Mouse (Mus musculus): ENCODE measurements at regions not wholly inside any gene's neighbourhood (a gene's known extent, or its start where the extent isn't known, plus 50 kb on each side); places are given as distances from the start of the nearest gene placed in this dataset.

GRCm38 (mm10) chr13:53956167-53956566, 99.3 kb downstream of the Drd1 start:
- Histone ChIP-seq H3K27ac (ENCODE audit: control insufficient read depth, low read depth, low read length) (no peak overlapping the region), H3K36me3 (ENCODE audit: control insufficient read depth in 1 of 2, insufficient read depth in 2 of 2, low read length in 2 of 2) (no peaks in the 10 kb centered on the region), H3K9me3 (replicated peaks; ENCODE audit: insufficient read depth, low read length) (no peaks in the 10 kb centered on the region), H3K9ac (ENCODE audit: control insufficient read depth, low read depth, low read length, poor library complexity, severe bottlenecking) (no peak overlapping the region), H3K79me2 (ENCODE audit: control insufficient read depth, insufficient read depth, low read length, poor library complexity) (no peaks in the 10 kb centered on the region), H3K27me3 (ENCODE audit: control insufficient read depth in 1 of 2, insufficient read depth in 2 of 2, low read length in 2 of 2) (no peaks in the 10 kb centered on the region), H3K4me3 (ENCODE audit: control insufficient read depth in 1 of 2, insufficient read depth in 1 of 2, low read depth in 2 of 2, low read length in 2 of 2) (no peak overlapping the region), H3K4me1 (ENCODE audit: control insufficient read depth in 1 of 2, insufficient read depth in 2 of 2, low read length in 2 of 2) (no peaks in the 10 kb centered on the region)
- DNase-seq (ENCODE audit: low read depth, low spot score), result no peak
- no peak for TF ChIP-seq SMC3 (IDR thresholded peaks at IDR 0.05; ENCODE audit: low read depth, low read length)
- no peak for TF ChIP-seq MAZ (IDR thresholded peaks at IDR 0.05; ENCODE audit: low read depth, low read length)
- no peak for TF ChIP-seq MEF2A (IDR thresholded peaks at IDR 0.05; ENCODE audit: extremely low read depth, insufficient replicate concordance, low read depth, low read length, poor library complexity, severe bottlenecking)
- TF ChIP-seq E2F4 (IDR thresholded peaks at IDR 0.05; ENCODE audit: borderline replicate concordance, low read depth, low read length), result no peak
- no peak for TF ChIP-seq CTCF (IDR thresholded peaks at IDR 0.05 in 2 of 3, conservative IDR thresholded peaks at IDR 0.05 in 1 of 3; ENCODE audit: control insufficient read depth in 1 of 3, insufficient read depth in 1 of 3, low read depth in 2 of 3, low read length in 3 of 3, poor library complexity in 1 of 3, severe bottlenecking in 1 of 3)
- no peak for TF ChIP-seq ZKSCAN1 (IDR thresholded peaks at IDR 0.05; ENCODE audit: low read depth, low read length)
- no peak for TF ChIP-seq MYB (IDR thresholded peaks at IDR 0.05; ENCODE audit: low read depth, low read length)
- TF ChIP-seq ZC3H11A (IDR thresholded peaks at IDR 0.05; ENCODE audit: low read depth, low read length), result no peak
- no peak for TF ChIP-seq CHD1 (IDR thresholded peaks at IDR 0.05; ENCODE audit: low read depth, low read length)
- TF ChIP-seq MAFK (IDR thresholded peaks at IDR 0.05; ENCODE audit: borderline replicate concordance, low read depth, low read length), result no peak
- TF ChIP-seq USF2 (IDR thresholded peaks at IDR 0.05; ENCODE audit: borderline replicate concordance in 1 of 2, insufficient read depth in 1 of 2, low read depth in 1 of 2, low read length in 2 of 2), result no peak
- TF ChIP-seq POLR2AphosphoS2 (IDR thresholded peaks at IDR 0.05; ENCODE audit: low read length), result no peak
- TF ChIP-seq MYC (IDR thresholded peaks at IDR 0.05; ENCODE audit: low read depth, low read length), result no peak
- no peak for TF ChIP-seq MAX (IDR thresholded peaks at IDR 0.05; ENCODE audit: low read length)
- TF ChIP-seq TAL1 (IDR thresholded peaks at IDR 0.05; ENCODE audit: low read length), result no peak
- TF ChIP-seq EP300 (IDR thresholded peaks at IDR 0.05; ENCODE audit: low read depth in 1 of 2, low read length in 2 of 2), result no peak
- no peak for TF ChIP-seq POLR2A (IDR thresholded peaks at IDR 0.05; ENCODE audit: control insufficient read depth in 1 of 2, insufficient read depth in 1 of 2, low read depth in 1 of 2, low read length in 2 of 2, poor library complexity in 1 of 2)

GRCm38 (mm10) chr13:53948056-53948455, 107.4 kb downstream of the Drd1 start:
- Histone ChIP-seq H3K4me3 (ENCODE audit: control insufficient read depth in 1 of 2, insufficient read depth in 1 of 2, low read depth in 2 of 2, low read length in 2 of 2) (no peak overlapping the region), H3K79me2 (ENCODE audit: control insufficient read depth, insufficient read depth, low read length, poor library complexity) (no peaks in the 10 kb centered on the region), H3K9me3 (replicated peaks; ENCODE audit: insufficient read depth, low read length) (no peaks in the 10 kb centered on the region), H3K27me3 (ENCODE audit: control insufficient read depth in 1 of 2, insufficient read depth in 2 of 2, low read length in 2 of 2) (no peaks in the 10 kb centered on the region), H3K36me3 (ENCODE audit: control insufficient read depth in 1 of 2, insufficient read depth in 2 of 2, low read length in 2 of 2) (no peaks in the 10 kb centered on the region), H3K4me1 (ENCODE audit: control insufficient read depth in 1 of 2, insufficient read depth in 2 of 2, low read length in 2 of 2) (no peaks in the 10 kb centered on the region), H3K27ac (ENCODE audit: control insufficient read depth, low read depth, low read length) (no peak overlapping the region), H3K9ac (ENCODE audit: control insufficient read depth, low read depth, low read length, poor library complexity, severe bottlenecking) (no peak overlapping the region)
- peak; percentile 20 for DNase-seq (ENCODE audit: low read depth, low spot score)
- TF ChIP-seq BHLHE40 (IDR thresholded peaks at IDR 0.05; ENCODE audit: borderline replicate concordance, low read depth, low read length), result no peak
- no peak for TF ChIP-seq ZC3H11A (IDR thresholded peaks at IDR 0.05; ENCODE audit: low read depth, low read length)
- TF ChIP-seq MEF2A (IDR thresholded peaks at IDR 0.05; ENCODE audit: extremely low read depth, insufficient replicate concordance, low read depth, low read length, poor library complexity, severe bottlenecking), result no peak
- no peak for TF ChIP-seq ZNF384 (IDR thresholded peaks at IDR 0.05; ENCODE audit: low read depth, low read length)
- no peak for TF ChIP-seq NELFE (IDR thresholded peaks at IDR 0.05; ENCODE audit: low read depth, low read length)
- no peak for TF ChIP-seq TBP (IDR thresholded peaks at IDR 0.05; ENCODE audit: low read depth, low read length)
- no peak for TF ChIP-seq USF1 (IDR thresholded peaks at IDR 0.05; ENCODE audit: low read depth, low read length)
- TF ChIP-seq ETS1 (IDR thresholded peaks at IDR 0.05; ENCODE audit: low read depth, low read length), result no peak
- TF ChIP-seq KAT2A (conservative IDR thresholded peaks at IDR 0.05; ENCODE audit: low read depth, low read length), result no peak
- no peak for TF ChIP-seq TAL1 (IDR thresholded peaks at IDR 0.05; ENCODE audit: low read length)
- no peak for TF ChIP-seq ZKSCAN1 (IDR thresholded peaks at IDR 0.05; ENCODE audit: low read depth, low read length)
- no peak for TF ChIP-seq MAFK (IDR thresholded peaks at IDR 0.05; ENCODE audit: borderline replicate concordance, low read depth, low read length)
- no peak for TF ChIP-seq POLR2AphosphoS2 (IDR thresholded peaks at IDR 0.05; ENCODE audit: low read length)
- no peak for TF ChIP-seq POLR2AphosphoS5 (IDR thresholded peaks at IDR 0.05; ENCODE audit: borderline replicate concordance, low read depth, low read length)
